Mouse (Mus musculus) lung, adult 2 months (tissue): ENCODE data around the gene Syce3.
"Not testable (repeated sequence)": the region's sequence is repeated elsewhere in the genome, so short reads cannot be mapped to it uniquely, and the experiment has no call there.

Source experiments
- CTCF ChIP-seq: fragments of 200-500 bp; IDR thresholded peaks from 2 replicates; pipeline ENCODE4 v1.5.1; 2011; ENCODE audit warnings: mild to moderate bottlenecking, low read length, control low read depth; ENCODE audit not compliant: insufficient read depth
- POLR2A ChIP-seq: fragments of 200-500 bp; IDR thresholded peaks from 2 replicates; pipeline ENCODE4 v1.6.1; 2011; ENCODE audit warnings: low read depth, mild to moderate bottlenecking, control low read depth, low read length, borderline replicate concordance; ENCODE audit errors: extremely low read depth

GRCm38 (mm10) chr15:89430771-89431170 is 20.5 kb upstream of the Syce3 start:
- not testable (repeated sequence) for TF ChIP-seq CTCF, POLR2A
